Mouse (Mus musculus) spleen, adult 2 months (tissue): ENCODE results near the gene Irf8.

Source experiments
- CTCF ChIP-seq: fragments of 200-500 bp; IDR thresholded peaks from 2 replicates; pipeline ENCODE4 v1.5.1; 2011; ENCODE audit warnings: mild to moderate bottlenecking, inconsistent platforms; ENCODE audit not compliant: insufficient read depth, insufficient read length, insufficient replicate concordance; ENCODE audit errors: extremely low read depth
- POLR2A ChIP-seq: fragments of 200-500 bp; IDR thresholded peaks from 2 replicates; pipeline ENCODE4 v1.6.1; 2011; ENCODE audit warnings: low read depth, low read length, inconsistent platforms

GRCm38 (mm10) chr8:120692934-120693333 is 43.2 kb upstream of the Irf8 start:
- TF ChIP-seq CTCF (no peak), POLR2A (no peak)
